Mouse (Mus musculus) cerebellum, adult 2 months (tissue): ENCODE measurements around the gene Dusp16.

Source experiments
- CTCF ChIP-seq: fragments of 200-500 bp; IDR thresholded peaks from 2 replicates; pipeline ENCODE4 v1.5.1; 2011; ENCODE audit warnings: low read depth, mild to moderate bottlenecking, control low read depth, low read length, moderate library complexity, borderline replicate concordance; ENCODE audit not compliant: insufficient read depth
- POLR2A ChIP-seq: fragments of 200-500 bp; IDR thresholded peaks from 2 replicates; pipeline ENCODE4 v1.6.1; 2011; ENCODE audit warnings: low read length, control low read depth, borderline replicate concordance; ENCODE audit not compliant: insufficient read depth

DNA sequence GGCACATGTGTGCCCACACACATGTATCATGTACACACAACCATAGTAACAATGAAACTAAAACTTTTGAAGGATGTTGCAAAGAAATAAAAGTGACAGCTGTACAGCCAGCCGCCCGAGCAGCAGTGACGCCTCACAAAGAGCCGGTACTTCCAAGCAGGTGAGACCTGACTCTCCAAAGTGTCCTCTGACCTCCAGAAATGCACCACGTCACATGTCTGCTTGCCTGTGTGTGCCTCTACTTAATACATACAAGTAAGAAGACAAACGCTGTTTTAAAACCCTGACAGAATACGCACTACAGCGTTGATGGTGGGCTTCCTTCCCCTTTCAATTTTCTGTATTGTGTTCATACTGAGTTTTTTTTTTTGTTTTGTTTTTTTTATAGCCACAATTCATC lies 69.5 kb downstream of the Dusp16 start:
- TF ChIP-seq CTCF, result no peak
- TF ChIP-seq POLR2A, result no peak
